Mouse (Mus musculus): ENCODE results near the gene Glud1. TPM values are rescaled to one million over a fixed set of nuclear protein-coding genes. Genes with fewer than 3 reads are reported as not detected.

Glud1 gene
- polyA plus RNA-seq, 1 experiment from 2014 or later, result 64.0 TPM

GRCm38 (mm10) chr14:34375415-34375904 is 64.9 kb downstream of the Glud1 start, which contains the start of gene Mmrn2:
TSS of gene Mmrn2 (plus strand) at chr14:34375465.
- H3K9me3 ChIP-seq (replicated peaks; ENCODE audit: control insufficient read depth, low read length), result no peaks in the 10 kb centered on the region
- no peak within 1 kb of the TSS for H3K27ac ChIP-seq (ENCODE audit: low read length)
- H3K9ac ChIP-seq (ENCODE audit: low read length), result peak within 1 kb of the TSS; percentile 39; the same call in 1 of the 2 replicates
- WGBS, result 76% methylated on average over 13 of the region's 13 CpGs
- no peak for ATAC-seq (ENCODE audit: insufficient read depth, low FRiP score)
- H3K4me3 ChIP-seq (replicated peaks; ENCODE audit: low read length), result peak within 1 kb of the TSS; percentile 25
- H3K36me3 ChIP-seq (ENCODE audit: control insufficient read depth, insufficient read depth, low read length), result no peaks in the 10 kb centered on the region
- H3K4me1 ChIP-seq (ENCODE audit: control insufficient read depth, insufficient read depth, low read length), result peaks cover 21% of the 10 kb centered on the region
- no peaks in the 10 kb centered on the region for H3K27me3 ChIP-seq (ENCODE audit: control insufficient read depth, insufficient read depth, low read length)
- H3K4me2 ChIP-seq (ENCODE audit: low read depth, low read length), result peak within 1 kb of the TSS; percentile 17

GRCm38 (mm10) chr14:34375941-34376340 is 65.4 kb downstream of the Glud1 start:
- 79% methylated on average over 5 of the region's 5 CpGs for WGBS
- Histone ChIP-seq H3K36me3 (ENCODE audit: control insufficient read depth, insufficient read depth, low read length) (no peaks in the 10 kb centered on the region), H3K4me1 (ENCODE audit: control insufficient read depth, insufficient read depth, low read length) (peaks cover 21% of the 10 kb centered on the region), H3K4me2 (ENCODE audit: low read depth, low read length) (peak overlapping the region; percentile 17; the same call in 1 of the 2 replicates), H3K9me3 (replicated peaks; ENCODE audit: control insufficient read depth, low read length) (no peaks in the 10 kb centered on the region), H3K9ac (ENCODE audit: low read length) (peak overlapping the region; percentile 39; the same call in 1 of the 2 replicates), H3K27me3 (ENCODE audit: control insufficient read depth, insufficient read depth, low read length) (no peaks in the 10 kb centered on the region), H3K27ac (ENCODE audit: low read length) (no peak overlapping the region), H3K4me3 (replicated peaks; ENCODE audit: low read length) (peak overlapping the region; percentile 25)
- no peak for ATAC-seq (ENCODE audit: insufficient read depth, low FRiP score)

GRCm38 (mm10) chr14:34377121-34377520 is 66.6 kb downstream of the Glud1 start:
- H3K36me3 ChIP-seq (ENCODE audit: control insufficient read depth, insufficient read depth, low read length), result no peaks in the 10 kb centered on the region
- H3K27me3 ChIP-seq (ENCODE audit: control insufficient read depth, insufficient read depth, low read length), result no peaks in the 10 kb centered on the region
- H3K4me3 ChIP-seq (replicated peaks; ENCODE audit: low read length), result no peak overlapping the region
- no peak for ATAC-seq (ENCODE audit: insufficient read depth, low FRiP score)
- H3K27ac ChIP-seq (ENCODE audit: low read length), result no peak overlapping the region
- no peak overlapping the region for H3K9ac ChIP-seq (ENCODE audit: low read length)
- peaks cover 21% of the 10 kb centered on the region for H3K4me1 ChIP-seq (ENCODE audit: control insufficient read depth, insufficient read depth, low read length)
- H3K9me3 ChIP-seq (replicated peaks; ENCODE audit: control insufficient read depth, low read length), result no peaks in the 10 kb centered on the region
- peak overlapping the region; percentile 5; the same call in 1 of the 2 replicates for H3K4me2 ChIP-seq (ENCODE audit: low read depth, low read length)
- 69% methylated on average over 4 of the region's 4 CpGs for WGBS

- H3K4me3 ChIP-seq (replicated peaks; ENCODE audit: low read length), result no peak overlapping the region
- no peaks in the 10 kb centered on the region for H3K9me3 ChIP-seq (replicated peaks; ENCODE audit: control insufficient read depth, low read length)
- no peaks in the 10 kb centered on the region for H3K27me3 ChIP-seq (ENCODE audit: control insufficient read depth, insufficient read depth, low read length)
- peaks cover 21% of the 10 kb centered on the region for H3K4me1 ChIP-seq (ENCODE audit: control insufficient read depth, insufficient read depth, low read length)
- H3K9ac ChIP-seq (ENCODE audit: low read length), result peak overlapping the region; percentile 17; the same call in 1 of the 2 replicates
- no peaks in the 10 kb centered on the region for H3K36me3 ChIP-seq (ENCODE audit: control insufficient read depth, insufficient read depth, low read length)
- peak; percentile 51 for ATAC-seq (ENCODE audit: insufficient read depth, low FRiP score)
- no peak overlapping the region for H3K4me2 ChIP-seq (ENCODE audit: low read depth, low read length)
- H3K27ac ChIP-seq (ENCODE audit: low read length), result peak overlapping the region; percentile 79
- 36% methylated on average over 11 of the region's 11 CpGs for WGBS
Observed at GRCm38 (mm10) chr14:34378560-34379331, 68.2 kb downstream of the Glud1 start.

GRCm38 (mm10) chr14:34382921-34383704 is 72.6 kb downstream of the Glud1 start:
- Histone ChIP-seq H3K27ac (ENCODE audit: low read length) (no peak overlapping the region), H3K9ac (ENCODE audit: low read length) (no peak overlapping the region), H3K4me1 (ENCODE audit: control insufficient read depth, insufficient read depth, low read length) (peaks cover 9% of the 10 kb centered on the region), H3K4me2 (ENCODE audit: low read depth, low read length) (no peak overlapping the region), H3K9me3 (replicated peaks; ENCODE audit: control insufficient read depth, low read length) (no peaks in the 10 kb centered on the region), H3K36me3 (ENCODE audit: control insufficient read depth, insufficient read depth, low read length) (no peaks in the 10 kb centered on the region), H3K4me3 (replicated peaks; ENCODE audit: low read length) (no peak overlapping the region), H3K27me3 (ENCODE audit: control insufficient read depth, insufficient read depth, low read length) (no peaks in the 10 kb centered on the region)
- WGBS, result 92% methylated on average over 9 of the region's 9 CpGs
- no peak for ATAC-seq (ENCODE audit: insufficient read depth, low FRiP score)

GRCm38 (mm10) chr14:34393295-34393694 is 82.8 kb downstream of the Glud1 start:
- H3K27ac ChIP-seq (ENCODE audit: low read length), result no peak overlapping the region
- H3K9me3 ChIP-seq (replicated peaks; ENCODE audit: control insufficient read depth, low read length), result no peaks in the 10 kb centered on the region
- H3K4me2 ChIP-seq (ENCODE audit: low read depth, low read length), result no peak overlapping the region
- WGBS, result 70% methylated on average over 4 of the region's 4 CpGs
- no peaks in the 10 kb centered on the region for H3K27me3 ChIP-seq (ENCODE audit: control insufficient read depth, insufficient read depth, low read length)
- H3K4me3 ChIP-seq (replicated peaks; ENCODE audit: low read length), result no peak overlapping the region
- H3K9ac ChIP-seq (ENCODE audit: low read length), result no peak overlapping the region
- no peaks in the 10 kb centered on the region for H3K36me3 ChIP-seq (ENCODE audit: control insufficient read depth, insufficient read depth, low read length)
- H3K4me1 ChIP-seq (ENCODE audit: control insufficient read depth, insufficient read depth, low read length), result no peaks in the 10 kb centered on the region
- no peak for ATAC-seq (ENCODE audit: insufficient read depth, low FRiP score)

Other genes starting within 250 kb of the Glud1 start
- 56.1 and 63.4 TPM in 2 replicates for gene Anxa8, start 224.7 kb upstream of the Glud1 start, polyA plus RNA-seq (2015; fragmentation: Nextera tagmentation; extraction: Ambion mirVana)
- gene A630023A22Rik, start 208.0 kb upstream of the Glud1 start, polyA plus RNA-seq (2015; fragmentation: Nextera tagmentation; extraction: Ambion mirVana), result 0.43 and 0.76 TPM in 2 replicates
- gene Npy4r, start 158.2 kb upstream of the Glud1 start, polyA plus RNA-seq (2015; fragmentation: Nextera tagmentation; extraction: Ambion mirVana), result 0.46 and 0.47 TPM in 2 replicates
- 0.29 and 0.31 TPM in 2 replicates for gene Gprin2, start 109.1 kb upstream of the Glud1 start, polyA plus RNA-seq (2015; fragmentation: Nextera tagmentation; extraction: Ambion mirVana)
- 1.4 and 1.6 TPM in 2 replicates for gene Syt15, start 91.1 kb upstream of the Glud1 start, polyA plus RNA-seq (2015; fragmentation: Nextera tagmentation; extraction: Ambion mirVana)
- 5.6 and 6.1 TPM in 2 replicates for gene Shld2, start 234 bp upstream of the Glud1 start, polyA plus RNA-seq (2015; fragmentation: Nextera tagmentation; extraction: Ambion mirVana)
- 23.6 and 47.2 TPM in 2 replicates for gene Fam25c, start 44.7 kb downstream of the Glud1 start, polyA plus RNA-seq (2015; fragmentation: Nextera tagmentation; extraction: Ambion mirVana)
- 31.3 and 35.0 TPM in 2 replicates for gene Sncg, start 64.1 kb downstream of the Glud1 start, polyA plus RNA-seq (2015; fragmentation: Nextera tagmentation; extraction: Ambion mirVana)
- gene Mmrn2, start 64.7 kb downstream of the Glud1 start, polyA plus RNA-seq (2015; fragmentation: Nextera tagmentation; extraction: Ambion mirVana), result 8.5 and 9.1 TPM in 2 replicates
- 22.4 and 22.9 TPM in 2 replicates for gene Bmpr1a, start 192.6 kb downstream of the Glud1 start, polyA plus RNA-seq (2015; fragmentation: Nextera tagmentation; extraction: Ambion mirVana)
- gene 9230112D13Rik, start 212.1 kb downstream of the Glud1 start, polyA plus RNA-seq (2015; fragmentation: Nextera tagmentation; extraction: Ambion mirVana), result not detected in 2 replicates

Data from stomach, embryonic 16.5 days (tissue).